Mouse (Mus musculus): ENCODE measurements around the gene Xpnpep3.

DNA sequence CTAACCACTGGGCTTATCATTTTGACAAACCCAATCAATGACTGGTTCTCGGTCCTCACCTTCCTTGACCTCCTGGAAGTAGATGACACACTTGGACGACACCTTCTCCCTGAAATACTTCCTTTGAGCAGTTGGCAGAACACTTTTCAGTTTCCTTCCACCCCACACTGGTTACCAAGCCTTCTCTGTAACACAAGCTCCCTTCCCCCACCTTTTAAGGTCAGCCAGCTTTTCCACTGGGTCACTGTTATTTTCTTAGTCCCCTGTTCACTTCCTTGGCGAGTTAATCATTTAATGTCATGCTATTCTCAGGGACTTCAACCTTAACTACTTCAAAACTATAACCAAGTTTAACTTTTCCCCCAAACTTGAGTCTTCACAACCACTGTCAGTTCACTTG, 41.0 kb upstream of the Xpnpep3 start:
- TF ChIP-seq POLR2A (IDR thresholded peaks at IDR 0.05; ENCODE audit: borderline replicate concordance, control insufficient read depth, low read depth, low read length) (no peak), CTCF (IDR thresholded peaks at IDR 0.05; ENCODE audit: control insufficient read depth, insufficient read depth, low read length) (no peak)
